Mouse (Mus musculus): ENCODE results near the gene Mafk.

The Mafk gene

DNA sequence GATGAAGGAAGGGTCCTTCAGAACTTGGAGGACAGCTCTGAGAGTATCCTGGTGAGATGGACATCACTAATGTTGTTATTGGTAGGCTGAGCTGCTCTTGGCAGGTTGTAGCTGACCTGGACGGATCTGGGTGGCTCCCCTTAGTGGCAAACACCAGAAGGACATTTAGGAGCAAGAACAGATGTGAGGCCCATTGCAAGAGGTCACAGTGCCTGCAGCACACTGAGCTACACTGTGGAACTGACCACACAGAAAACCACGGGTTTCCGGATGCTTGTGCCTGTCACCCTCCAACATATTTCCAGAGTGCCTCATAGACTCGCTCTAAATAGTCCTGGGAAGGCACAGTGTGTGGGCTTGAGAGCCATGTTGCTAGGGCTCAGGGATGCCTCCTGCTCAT, 1.8 kb upstream of the Mafk start:
- H3K36me3 ChIP-seq (ENCODE audit: control insufficient read depth, insufficient read depth, low read length, poor library complexity, severe bottlenecking): no peaks in the 10 kb centered on the region
- DNase-seq (ENCODE audit: low read depth, low spot score): peak; percentile 35
- no peaks in the 10 kb centered on the region for H3K27me3 ChIP-seq (ENCODE audit: control insufficient read depth, insufficient read depth, low read length, poor library complexity, severe bottlenecking)

DNA sequence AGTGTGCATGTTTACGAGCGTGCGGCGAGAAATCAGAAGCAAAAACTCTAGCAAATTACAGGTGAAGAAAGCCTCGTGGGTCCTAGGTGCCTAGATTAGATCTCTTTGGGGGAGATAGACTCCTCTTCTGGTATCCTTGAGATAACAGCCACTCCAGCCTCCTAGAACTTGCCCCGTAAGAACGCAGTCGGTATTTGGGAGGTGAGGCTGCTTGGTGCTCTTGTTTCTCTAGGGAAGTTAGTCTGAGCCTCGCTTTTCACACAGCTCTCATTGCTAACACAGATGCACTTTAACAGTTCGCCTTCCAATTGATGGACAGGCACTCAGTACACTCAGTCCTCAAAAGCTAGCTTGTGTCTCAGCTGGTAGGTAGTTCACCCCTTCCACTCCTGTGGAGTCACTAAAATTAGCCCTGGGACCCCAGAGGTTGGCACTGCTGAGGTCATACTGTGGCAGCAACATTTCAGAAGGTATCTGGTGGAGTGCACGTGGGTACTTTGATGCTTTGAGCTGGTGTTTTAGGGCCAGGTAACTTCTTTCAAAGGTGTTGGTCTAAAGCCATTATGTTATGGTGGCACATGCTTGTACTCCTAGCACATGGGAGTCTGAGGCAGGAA, 954 bp downstream of the Mafk start:
- Histone ChIP-seq H3K27me3 (ENCODE audit: control insufficient read depth, insufficient read depth, low read length, poor library complexity, severe bottlenecking) (no peaks in the 10 kb centered on the region), H3K36me3 (ENCODE audit: control insufficient read depth, insufficient read depth, low read length, poor library complexity, severe bottlenecking) (no peaks in the 10 kb centered on the region)
- no peak for DNase-seq (ENCODE audit: low read depth, low spot score)

DNA sequence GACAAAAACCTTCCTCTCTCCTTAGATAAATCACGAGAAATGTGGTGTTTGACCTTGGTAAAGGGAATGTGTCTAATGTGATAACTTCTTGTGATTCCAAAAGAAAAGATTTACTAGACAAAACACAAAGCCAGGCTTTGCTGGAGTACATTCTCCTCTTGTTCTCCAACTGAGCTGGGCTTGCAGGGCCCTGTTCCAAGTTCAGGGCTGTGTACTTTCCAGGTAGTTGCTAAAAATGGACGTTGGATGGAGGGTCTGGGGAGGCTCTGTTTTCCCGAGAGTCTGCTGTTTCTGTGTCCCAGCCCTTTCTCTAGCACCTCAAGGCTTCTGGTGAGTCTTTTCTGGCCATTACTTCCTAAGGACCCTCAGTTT, 1.6 kb downstream of the Mafk start:
- no peaks in the 10 kb centered on the region for H3K27me3 ChIP-seq (ENCODE audit: control insufficient read depth, insufficient read depth, low read length, poor library complexity, severe bottlenecking)
- H3K36me3 ChIP-seq (ENCODE audit: control insufficient read depth, insufficient read depth, low read length, poor library complexity, severe bottlenecking): no peaks in the 10 kb centered on the region
- DNase-seq (ENCODE audit: low read depth, low spot score): no peak

DNA sequence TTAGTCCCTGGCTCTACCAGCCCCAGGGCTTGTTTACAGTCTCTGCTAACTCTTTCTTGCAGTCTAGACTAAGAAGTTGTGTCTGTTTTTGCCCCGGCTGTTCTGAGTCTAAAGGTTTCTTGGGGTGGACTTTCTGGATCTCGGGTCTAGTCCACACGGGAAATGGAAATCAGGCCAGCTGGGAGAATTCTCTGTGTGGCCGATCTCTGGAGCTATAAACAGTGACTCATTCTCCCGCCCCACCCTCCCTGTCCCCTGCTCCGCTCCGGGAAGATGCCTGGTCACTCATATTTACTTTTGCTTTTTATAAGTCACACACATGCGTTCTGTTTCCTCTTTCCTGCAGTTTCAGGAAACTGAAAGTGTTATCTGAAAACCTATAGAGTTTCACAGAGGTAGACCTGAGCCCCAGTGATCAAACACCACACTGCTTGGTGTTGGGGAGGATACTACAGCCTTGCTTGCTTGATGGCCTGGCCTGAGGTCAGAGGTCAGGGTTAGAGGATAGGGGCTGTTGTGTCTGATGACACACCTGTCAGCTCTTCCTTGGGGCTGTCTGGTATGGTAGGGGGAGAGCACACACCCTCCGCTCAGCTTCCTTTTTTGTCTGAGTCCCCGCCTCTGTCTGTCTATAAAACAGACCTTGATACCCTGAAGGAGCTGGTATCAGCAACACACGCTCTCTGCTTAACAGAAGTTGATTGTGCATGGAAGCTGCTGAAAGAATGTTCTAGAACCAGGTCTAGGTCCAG, 2.2 kb downstream of the Mafk start:
- H3K36me3 ChIP-seq (ENCODE audit: control insufficient read depth, insufficient read depth, low read length, poor library complexity, severe bottlenecking): no peaks in the 10 kb centered on the region
- H3K27me3 ChIP-seq (ENCODE audit: control insufficient read depth, insufficient read depth, low read length, poor library complexity, severe bottlenecking): no peaks in the 10 kb centered on the region
- DNase-seq (ENCODE audit: low read depth, low spot score): peak; percentile 54

DNA sequence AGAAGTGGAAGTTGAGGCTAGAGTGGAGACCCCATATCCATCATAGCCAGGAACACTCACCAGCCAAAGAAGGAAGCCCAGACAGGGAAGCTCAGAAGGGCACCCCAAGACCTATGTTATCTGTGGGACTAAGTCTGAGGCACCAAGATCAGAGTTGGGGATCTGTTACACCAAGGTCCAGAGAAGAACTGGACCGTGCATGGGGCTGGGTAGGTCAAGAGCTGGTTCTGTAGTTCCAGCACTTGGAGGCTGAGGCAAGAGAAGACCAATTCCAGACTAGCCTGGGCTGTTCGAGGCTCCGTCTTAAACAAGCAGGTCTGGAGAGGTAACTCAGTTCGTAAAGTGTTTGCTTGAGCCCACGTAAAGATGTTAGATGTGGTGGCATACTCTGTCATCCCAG, 2.8 kb downstream of the Mafk start:
- DNase-seq (ENCODE audit: low read depth, low spot score): no peak

DNA sequence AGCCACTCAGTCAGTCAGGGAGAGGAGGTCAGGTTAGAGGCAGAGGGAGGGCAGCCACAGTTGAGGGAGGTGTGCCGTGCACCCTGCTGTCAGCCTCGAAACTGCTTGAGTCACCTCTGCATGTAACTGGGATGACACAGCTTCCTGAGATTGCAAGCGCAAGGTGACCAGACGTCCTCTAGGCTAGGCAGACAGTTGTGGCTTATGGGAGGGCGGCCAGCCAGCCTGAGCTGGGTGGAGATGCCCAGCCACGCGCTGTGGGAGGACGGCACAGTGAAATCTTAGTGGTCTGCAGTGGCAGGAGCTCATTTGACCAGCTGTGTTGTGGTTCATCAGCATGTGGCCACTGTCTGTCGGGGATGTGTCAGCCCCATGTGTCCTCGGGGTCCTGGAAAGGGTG, 3.6 kb downstream of the Mafk start:
- Histone ChIP-seq H3K27me3 (ENCODE audit: control insufficient read depth, insufficient read depth, low read length, poor library complexity, severe bottlenecking) (no peaks in the 10 kb centered on the region), H3K36me3 (ENCODE audit: control insufficient read depth, insufficient read depth, low read length, poor library complexity, severe bottlenecking) (0 out of 2 replicates have a peak, but pooled peaks cover 2% of the 10 kb centered on the region)
- DNase-seq (ENCODE audit: low read depth, low spot score): no peak

More for the DNA sequence above, 2.8 kb downstream of the Mafk start:
- H3K27me3 ChIP-seq (ENCODE audit: control insufficient read depth, insufficient read depth, low read length, poor library complexity, severe bottlenecking): no peaks in the 10 kb centered on the region
- H3K36me3 ChIP-seq (ENCODE audit: control insufficient read depth, insufficient read depth, low read length, poor library complexity, severe bottlenecking): no peaks in the 10 kb centered on the region

DNA sequence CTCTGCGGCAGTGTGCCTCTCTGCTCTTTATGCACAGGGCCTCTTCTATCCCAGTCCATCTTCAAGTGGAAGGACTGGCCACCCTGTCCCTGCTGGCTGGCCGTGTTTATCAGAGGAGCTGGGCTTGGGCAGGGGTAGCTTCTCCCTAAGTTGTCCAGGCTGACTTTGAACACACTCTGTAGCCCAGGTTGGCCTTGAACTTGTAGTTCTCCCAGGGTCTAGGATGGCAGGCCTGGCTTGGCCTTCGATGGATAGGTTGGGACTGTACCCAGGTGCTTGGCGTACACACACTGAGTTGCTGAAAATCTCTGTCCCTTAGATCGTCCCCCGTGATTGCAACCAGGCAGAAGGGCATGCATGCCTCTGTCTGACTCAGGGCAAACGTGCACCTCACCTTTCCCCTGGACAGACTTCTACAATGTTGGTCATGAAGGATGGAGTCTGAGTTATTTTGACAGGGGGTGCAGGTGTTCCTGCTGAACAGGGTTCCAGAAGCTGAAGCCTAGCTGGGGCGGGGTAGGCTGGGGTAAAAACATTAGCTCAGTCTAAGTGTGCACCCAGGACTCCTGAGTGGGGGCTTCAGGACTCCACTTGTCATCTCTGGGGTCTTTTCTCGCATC, 4.8 kb downstream of the Mafk start:
- DNase-seq (ENCODE audit: low read depth, low spot score): no peak
- peaks cover 7% of the 10 kb centered on the region for H3K36me3 ChIP-seq (ENCODE audit: control insufficient read depth, insufficient read depth, low read length, poor library complexity, severe bottlenecking)
- H3K27me3 ChIP-seq (ENCODE audit: control insufficient read depth, insufficient read depth, low read length, poor library complexity, severe bottlenecking): no peaks in the 10 kb centered on the region

DNA sequence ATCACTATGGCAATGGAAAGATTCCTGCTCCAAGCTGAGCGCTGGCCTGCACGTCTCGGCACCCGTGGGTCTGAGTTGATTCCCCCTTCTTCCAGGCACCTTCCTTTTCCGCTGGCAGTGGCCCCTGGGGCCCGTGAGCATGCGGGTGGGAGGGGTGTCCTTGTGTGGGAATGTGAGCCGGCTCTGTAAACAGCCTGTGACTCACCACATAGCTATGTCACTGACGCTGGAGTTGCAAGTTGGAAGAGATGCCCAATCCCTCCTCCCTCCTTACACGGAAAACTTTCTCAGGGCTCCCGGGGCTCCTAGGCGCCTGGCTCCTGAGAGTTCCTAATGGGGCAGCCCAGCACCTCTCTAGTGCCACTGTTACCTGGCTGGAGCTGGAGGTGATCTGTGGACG, 5.6 kb downstream of the Mafk start:
- peaks cover 9% of the 10 kb centered on the region for H3K36me3 ChIP-seq (ENCODE audit: control insufficient read depth, insufficient read depth, low read length, poor library complexity, severe bottlenecking)
- DNase-seq (ENCODE audit: low read depth, low spot score): no peak

DNA sequence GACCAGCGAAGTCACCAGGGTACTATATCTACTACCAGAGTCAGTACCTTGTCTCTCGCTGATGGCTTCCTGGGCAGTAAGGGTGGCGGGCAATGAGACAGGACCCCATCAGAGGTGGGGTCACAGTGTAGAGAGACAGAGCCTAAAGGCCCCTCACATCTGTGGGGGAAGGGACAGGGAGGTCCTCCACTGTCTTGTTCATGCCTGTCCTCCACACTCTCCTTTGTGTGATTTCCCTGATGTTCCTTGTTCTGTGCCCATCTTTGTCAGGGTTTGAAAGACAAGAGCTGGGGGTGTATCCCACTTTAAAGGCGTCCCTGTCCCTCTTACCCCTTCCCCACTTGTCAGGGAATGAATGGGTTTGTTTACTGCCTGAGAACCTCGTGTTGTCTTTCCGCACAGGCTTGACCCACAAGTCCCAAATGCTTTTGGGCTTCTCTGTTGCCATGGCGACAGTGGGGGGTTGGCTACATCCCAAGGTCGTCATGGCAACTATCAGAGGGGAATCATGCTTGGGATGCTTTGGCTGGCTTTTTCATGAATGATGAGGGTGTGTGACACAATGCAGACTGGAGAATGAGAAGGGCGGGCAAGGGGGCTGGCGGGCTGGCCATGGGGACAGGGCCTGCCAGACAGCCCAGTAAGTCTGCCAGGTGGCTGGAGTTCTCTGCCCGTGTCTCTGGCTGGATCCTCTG, 6.3 kb downstream of the Mafk start:
- no peak for DNase-seq (ENCODE audit: low read depth, low spot score)
- no peaks in the 10 kb centered on the region for H3K27me3 ChIP-seq (ENCODE audit: control insufficient read depth, insufficient read depth, low read length, poor library complexity, severe bottlenecking)
- peaks cover 9% of the 10 kb centered on the region for H3K36me3 ChIP-seq (ENCODE audit: control insufficient read depth, insufficient read depth, low read length, poor library complexity, severe bottlenecking)

More for the DNA sequence above, 5.6 kb downstream of the Mafk start:
- no peaks in the 10 kb centered on the region for H3K27me3 ChIP-seq (ENCODE audit: control insufficient read depth, insufficient read depth, low read length, poor library complexity, severe bottlenecking)

DNA sequence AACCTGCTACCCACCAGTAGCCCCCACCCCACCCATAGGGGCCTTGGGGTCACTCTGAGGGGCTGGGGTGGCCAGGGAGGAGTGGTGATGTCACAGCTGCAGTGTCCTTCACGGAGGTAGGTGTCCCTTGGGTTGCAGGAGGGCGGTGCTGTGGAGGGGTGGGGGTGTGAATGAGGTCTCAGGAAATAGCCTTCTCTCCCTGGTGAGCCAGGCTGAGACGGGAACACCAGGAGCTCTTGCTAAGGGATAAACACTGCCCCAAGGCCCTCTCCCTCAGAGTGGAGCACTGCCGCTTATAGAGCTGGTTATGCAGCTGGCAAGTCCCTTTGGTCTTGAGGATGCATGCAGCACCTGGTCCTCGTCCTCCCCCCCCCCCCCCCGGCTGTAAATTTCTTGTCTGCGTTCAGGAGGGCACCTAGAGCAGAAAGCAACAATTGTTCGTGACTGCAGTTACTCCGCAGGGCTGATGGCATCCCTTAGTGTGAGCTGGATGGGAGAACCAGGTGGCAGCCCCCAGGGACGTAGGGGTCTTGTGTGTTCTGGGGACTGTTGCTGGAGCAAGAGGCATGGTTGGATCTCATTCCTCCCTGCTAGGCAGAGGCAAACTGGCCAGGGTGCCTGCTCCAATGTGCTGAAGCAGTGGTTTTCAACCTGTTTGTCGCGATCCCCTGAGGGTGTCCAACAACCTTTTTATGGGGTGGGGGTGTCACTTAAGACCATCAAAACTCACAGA, 7.0 kb downstream of the Mafk start:
- DNase-seq (ENCODE audit: low read depth, low spot score): no peak

DNA sequence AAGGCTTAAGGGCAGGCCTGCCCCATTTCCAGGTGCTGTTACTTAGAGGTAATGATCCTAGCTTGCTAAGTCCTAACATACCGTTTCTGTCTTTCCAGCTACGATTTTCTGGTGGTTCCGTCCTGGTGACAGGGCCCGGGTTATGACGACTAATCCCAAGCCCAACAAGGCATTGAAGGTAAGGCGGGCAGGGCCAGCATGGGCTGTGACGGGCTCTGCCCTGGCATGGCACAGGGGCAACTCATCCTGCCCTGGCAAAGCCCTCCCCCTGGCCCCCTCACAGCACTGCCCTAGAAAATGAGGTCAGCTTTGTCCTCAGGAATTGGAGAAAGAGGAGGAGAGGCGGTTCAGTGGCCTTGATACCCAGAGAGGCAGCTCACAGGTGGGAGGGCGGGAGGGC, 7.7 kb downstream of the Mafk start:
- Histone ChIP-seq H3K27me3 (ENCODE audit: control insufficient read depth, insufficient read depth, low read length, poor library complexity, severe bottlenecking) (no peaks in the 10 kb centered on the region), H3K36me3 (ENCODE audit: control insufficient read depth, insufficient read depth, low read length, poor library complexity, severe bottlenecking) (peaks cover 9% of the 10 kb centered on the region)
- DNase-seq (ENCODE audit: low read depth, low spot score): no peak

More for the DNA sequence above, 7.0 kb downstream of the Mafk start:
- peaks cover 9% of the 10 kb centered on the region for H3K36me3 ChIP-seq (ENCODE audit: control insufficient read depth, insufficient read depth, low read length, poor library complexity, severe bottlenecking)
- no peaks in the 10 kb centered on the region for H3K27me3 ChIP-seq (ENCODE audit: control insufficient read depth, insufficient read depth, low read length, poor library complexity, severe bottlenecking)

DNA sequence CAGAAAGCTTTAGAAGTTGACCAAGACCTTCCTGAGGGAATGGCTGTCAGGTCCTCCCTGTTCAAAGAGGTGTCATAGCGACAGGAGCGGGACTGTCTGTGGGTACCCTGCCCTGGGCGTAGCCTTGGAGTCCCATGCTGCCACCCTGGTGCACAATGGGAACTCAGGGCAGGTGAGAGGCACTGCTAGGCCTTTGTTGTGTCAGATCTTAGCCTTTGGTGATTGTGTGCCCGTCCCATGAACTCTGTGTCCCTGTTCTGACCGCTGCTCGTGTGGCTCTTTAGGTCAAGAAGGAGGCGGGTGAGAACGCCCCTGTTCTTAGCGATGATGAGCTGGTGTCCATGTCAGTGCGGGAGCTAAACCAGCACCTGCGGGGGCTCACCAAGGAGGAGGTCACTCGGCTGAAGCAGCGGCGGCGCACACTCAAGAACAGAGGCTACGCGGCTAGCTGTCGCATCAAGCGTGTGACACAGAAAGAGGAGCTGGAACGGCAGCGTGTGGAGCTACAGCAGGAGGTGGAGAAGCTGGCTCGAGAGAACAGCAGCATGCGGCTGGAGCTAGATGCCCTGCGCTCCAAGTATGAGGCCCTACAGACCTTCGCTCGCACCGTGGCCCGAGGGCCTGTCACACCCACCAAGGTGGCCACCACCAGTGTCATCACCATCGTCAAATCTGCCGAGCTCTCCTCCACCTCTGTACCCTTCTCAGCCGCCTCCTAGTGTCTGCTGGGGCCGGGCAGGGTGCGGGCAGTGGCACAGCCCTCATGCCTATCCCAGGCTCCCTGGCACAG, 8.7 kb downstream of the Mafk start:
- Histone ChIP-seq H3K27me3 (ENCODE audit: control insufficient read depth, insufficient read depth, low read length, poor library complexity, severe bottlenecking) (no peaks in the 10 kb centered on the region), H3K36me3 (ENCODE audit: control insufficient read depth, insufficient read depth, low read length, poor library complexity, severe bottlenecking) (peaks cover 9% of the 10 kb centered on the region)
- no peak for DNase-seq (ENCODE audit: low read depth, low spot score)

DNA sequence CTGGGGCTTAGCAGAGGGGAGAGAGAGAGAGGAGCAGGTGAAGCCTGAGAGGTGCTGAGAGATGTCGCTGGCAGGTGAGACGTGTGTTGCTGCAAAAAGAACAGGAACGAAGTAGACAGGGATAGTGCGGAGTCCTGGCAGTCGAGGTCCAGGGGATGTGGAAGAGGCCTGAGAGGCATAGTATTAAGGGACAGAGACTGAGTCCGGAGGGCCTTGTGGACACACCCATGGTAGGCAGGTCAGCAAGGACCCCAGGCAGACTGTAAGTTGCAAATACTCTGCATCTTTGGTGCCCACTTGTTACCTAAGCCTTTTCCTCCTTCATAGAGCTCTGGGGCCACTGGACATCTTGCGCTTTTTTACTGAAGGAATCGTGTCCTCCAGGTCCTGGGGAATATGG, 9.9 kb downstream of the Mafk start:
- H3K36me3 ChIP-seq (ENCODE audit: control insufficient read depth, insufficient read depth, low read length, poor library complexity, severe bottlenecking): peaks cover 9% of the 10 kb centered on the region
- no peaks in the 10 kb centered on the region for H3K27me3 ChIP-seq (ENCODE audit: control insufficient read depth, insufficient read depth, low read length, poor library complexity, severe bottlenecking)
- no peak for DNase-seq (ENCODE audit: low read depth, low spot score)

DNA sequence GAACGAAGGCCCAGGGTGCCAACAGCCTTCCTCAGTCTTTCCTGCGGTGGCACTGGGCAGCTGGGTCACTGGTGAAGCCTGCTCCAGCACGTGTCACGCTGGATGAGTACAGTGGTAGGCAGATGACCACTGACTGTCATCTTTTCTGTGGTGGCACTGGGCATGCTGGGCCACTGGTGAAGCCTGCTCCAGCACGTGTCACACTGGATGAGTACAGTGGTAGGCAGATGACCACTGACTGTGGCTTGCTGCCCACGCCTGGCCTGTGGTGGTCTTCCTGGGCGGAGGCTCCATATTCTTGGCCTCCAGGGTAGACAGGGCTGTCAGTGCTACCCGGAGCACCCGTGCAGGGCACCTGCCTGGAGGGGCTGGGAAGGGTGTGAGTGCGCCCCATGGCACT, 10.6 kb downstream of the Mafk start:
- H3K36me3 ChIP-seq (ENCODE audit: control insufficient read depth, insufficient read depth, low read length, poor library complexity, severe bottlenecking): peaks cover 9% of the 10 kb centered on the region

More for the DNA sequence above, 10.6 kb downstream of the Mafk start:
- DNase-seq (ENCODE audit: low read depth, low spot score): no peak
- no peaks in the 10 kb centered on the region for H3K27me3 ChIP-seq (ENCODE audit: control insufficient read depth, insufficient read depth, low read length, poor library complexity, severe bottlenecking)
